Mouse (Mus musculus) CH12.LX (cell line): ENCODE measurements around the gene Cep350. TPM values are rescaled to one million over a fixed set of nuclear protein-coding genes. Genes with fewer than 3 reads are reported as not detected.

Experiments used
- DNase-seq: peaks from one replicate; pipeline ENCODE4 v3.0.0-alpha.2; 2013; ENCODE audit errors: extremely low read depth
- H3K27ac ChIP-seq: 2 replicates; pipeline ENCODE4 v1.5.1; 2012; ENCODE audit warnings: low read depth, mild to moderate bottlenecking, control low read depth, moderate library complexity; ENCODE audit not compliant: insufficient read depth
- H3K27me3 ChIP-seq: replicated peaks from 2 replicates; pipeline ENCODE3; 2012; ENCODE audit warnings: inconsistent platforms
- H3K36me3 ChIP-seq, 2 experiments: replicated peaks in 1 of 2; 2 replicates each; pipeline versions ENCODE3 to v1.6.1; 2012; ENCODE audit warnings: inconsistent platforms in 1 of 2, low read length in 1 of 2, mild to moderate bottlenecking in 1 of 2, mixed read lengths in 1 of 2, moderate library complexity in 1 of 2; ENCODE audit not compliant: control insufficient read depth in 1 of 2, insufficient read depth in 1 of 2
- H3K4me1 ChIP-seq, 2 experiments: 2 replicates each; pipeline ENCODE4 v1.6.1; 2012; ENCODE audit warnings: inconsistent platforms in 1 of 2, moderate library complexity in 1 of 2; ENCODE audit not compliant: insufficient read depth in 2 of 2, control insufficient read depth in 1 of 2
- H3K4me2 ChIP-seq: 2 replicates; pipeline ENCODE4 v1.6.1; 2012; ENCODE audit warnings: low read depth, mild to moderate bottlenecking, control low read depth; ENCODE audit not compliant: poor library complexity, insufficient read depth, severe bottlenecking
- H3K4me3 ChIP-seq, 3 experiments: fragments of 150-350 bp in 1 of 3; sonication (generic) in 1 of 3; replicated peaks in 1 of 3; 2 replicates each; pipeline versions ENCODE3 to v1.5.1; 2011 to 2012; ENCODE audit warnings: low read depth in 2 of 3, low read length in 2 of 3, mild to moderate bottlenecking in 2 of 3, moderate library complexity in 2 of 3, control low read depth in 1 of 3, improper control_type of control experiment in 1 of 3, inconsistent platforms in 1 of 3, mixed read lengths in 1 of 3; ENCODE audit not compliant: poor library complexity in 1 of 3
- H3K79me2 ChIP-seq: replicated peaks from 2 replicates; pipeline ENCODE4 v1.6.1; 2012; ENCODE audit warnings: mild to moderate bottlenecking, moderate library complexity; ENCODE audit not compliant: control insufficient read depth, poor library complexity, insufficient read depth, severe bottlenecking; ENCODE audit errors: extremely low read depth
- H3K9ac ChIP-seq: 2 replicates; pipeline ENCODE4 v1.6.1; 2012; ENCODE audit warnings: low read depth, mild to moderate bottlenecking, control low read depth, moderate library complexity; ENCODE audit not compliant: insufficient read depth
- H3K9me3 ChIP-seq: replicated peaks from 2 replicates; pipeline ENCODE3; 2012; ENCODE audit warnings: low read length, inconsistent platforms, mixed read lengths
- BHLHE40 ChIP-seq: IDR thresholded peaks from 2 replicates; pipeline ENCODE4 v1.6.1; 2011; ENCODE audit warnings: mild to moderate bottlenecking, low read depth, low read length, improper control_type of control experiment
- CHD1 ChIP-seq: IDR thresholded peaks from 2 replicates; pipeline ENCODE4 v1.6.1; 2012; ENCODE audit warnings: low read depth, low read length, improper control_type of control experiment, inconsistent platforms
- CHD2 ChIP-seq: IDR thresholded peaks from 2 replicates; pipeline ENCODE4 v1.6.1; 2011; ENCODE audit warnings: low read length, improper control_type of control experiment
- E2F4 ChIP-seq: IDR thresholded peaks from 2 replicates; pipeline ENCODE4 v1.6.1; 2011; ENCODE audit warnings: low read depth, low read length, improper control_type of control experiment; ENCODE audit not compliant: insufficient replicate concordance
- ETS1 ChIP-seq: conservative IDR thresholded peaks from 2 replicates; pipeline ENCODE4 v1.6.1; 2012; ENCODE audit warnings: low read depth, mild to moderate bottlenecking, inconsistent platforms, low read length, improper control_type of control experiment, moderate library complexity
- GABPA ChIP-seq: IDR thresholded peaks from 2 replicates; pipeline ENCODE4 v1.6.1; 2012; ENCODE audit warnings: low read depth, low read length, improper control_type of control experiment, inconsistent platforms; ENCODE audit not compliant: insufficient replicate concordance
- HCFC1 ChIP-seq: IDR thresholded peaks from 2 replicates; pipeline ENCODE4 v1.6.1; 2012; ENCODE audit warnings: low read depth, mild to moderate bottlenecking, inconsistent platforms, low read length, improper control_type of control experiment
- JUN ChIP-seq: IDR thresholded peaks from 2 replicates; pipeline ENCODE4 v1.6.1; 2011; ENCODE audit warnings: low read depth, mild to moderate bottlenecking, low read length, improper control_type of control experiment, moderate library complexity; ENCODE audit not compliant: insufficient read depth
- JUND ChIP-seq: conservative IDR thresholded peaks from 2 replicates; pipeline ENCODE4 v1.6.1; 2011; ENCODE audit warnings: low read depth, low read length, improper control_type of control experiment
- MAFK ChIP-seq: IDR thresholded peaks from 2 replicates; pipeline ENCODE4 v1.6.1; 2011; ENCODE audit warnings: low read length, improper control_type of control experiment; ENCODE audit not compliant: insufficient replicate concordance
- MAX ChIP-seq: IDR thresholded peaks from 2 replicates; pipeline ENCODE4 v1.6.1; 2011; ENCODE audit warnings: low read length, improper control_type of control experiment
- MAZ ChIP-seq: IDR thresholded peaks from 2 replicates; pipeline ENCODE4 v1.6.1; 2012; ENCODE audit warnings: low read depth, mild to moderate bottlenecking, inconsistent platforms, low read length, improper control_type of control experiment, moderate library complexity
- MEF2A ChIP-seq: IDR thresholded peaks from 2 replicates; pipeline ENCODE4 v1.6.1; 2014; ENCODE audit warnings: low read depth, mild to moderate bottlenecking, inconsistent platforms, low read length, improper control_type of control experiment, borderline replicate concordance
- MXI1 ChIP-seq: IDR thresholded peaks from 2 replicates; pipeline ENCODE4 v1.6.1; 2011; ENCODE audit warnings: mild to moderate bottlenecking, low read depth, low read length, improper control_type of control experiment
- MYC ChIP-seq: IDR thresholded peaks from 2 replicates; pipeline ENCODE4 v1.6.1; 2011; ENCODE audit warnings: low read depth, mild to moderate bottlenecking, improper control_type of control experiment, low read length
- NELFE ChIP-seq: IDR thresholded peaks from 2 replicates; pipeline ENCODE4 v1.6.1; 2011; ENCODE audit warnings: low read depth, low read length, improper control_type of control experiment
- NRF1 ChIP-seq: IDR thresholded peaks from 2 replicates; pipeline ENCODE4 v1.6.1; 2014; ENCODE audit warnings: low read depth, mild to moderate bottlenecking, inconsistent platforms, low read length, improper control_type of control experiment, moderate library complexity
- PAX5 ChIP-seq: IDR thresholded peaks from 2 replicates; pipeline ENCODE4 v1.6.1; 2012; ENCODE audit warnings: low read length, inconsistent platforms, mixed read lengths
- POLR2A ChIP-seq: IDR thresholded peaks from 2 replicates; pipeline ENCODE4 v1.6.1; 2011; ENCODE audit warnings: low read depth, mild to moderate bottlenecking, improper control_type of control experiment, low read length
- POLR2AphosphoS2 ChIP-seq: IDR thresholded peaks from 2 replicates; pipeline ENCODE4 v1.6.1; 2011; ENCODE audit warnings: low read depth, low read length, improper control_type of control experiment
- SIN3A ChIP-seq: IDR thresholded peaks from 2 replicates; pipeline ENCODE4 v1.6.1; 2012; ENCODE audit warnings: low read length, improper control_type of control experiment, inconsistent platforms
- SMC3 ChIP-seq: IDR thresholded peaks from 2 replicates; pipeline ENCODE4 v1.6.1; 2011; ENCODE audit warnings: low read depth, low read length, improper control_type of control experiment
- TBP ChIP-seq: conservative IDR thresholded peaks from 2 replicates; pipeline ENCODE4 v1.6.1; 2011; ENCODE audit warnings: low read depth, low read length, improper control_type of control experiment
- USF1 ChIP-seq: IDR thresholded peaks from 2 replicates; pipeline ENCODE4 v1.6.1; 2014; ENCODE audit warnings: low read depth, mild to moderate bottlenecking, inconsistent platforms, low read length, improper control_type of control experiment
- USF2 ChIP-seq: conservative IDR thresholded peaks from 2 replicates; pipeline ENCODE4 v1.6.1; 2011; ENCODE audit warnings: low read depth, low read length, improper control_type of control experiment
- ZC3H11A ChIP-seq: IDR thresholded peaks from 2 replicates; pipeline ENCODE4 v1.6.1; 2012; ENCODE audit warnings: low read depth, mild to moderate bottlenecking, inconsistent platforms, low read length, improper control_type of control experiment
- ZKSCAN1 ChIP-seq: IDR thresholded peaks from 2 replicates; pipeline ENCODE4 v1.6.1; 2012; ENCODE audit warnings: low read depth, inconsistent platforms, low read length, improper control_type of control experiment, borderline replicate concordance
- ZMIZ1 ChIP-seq: IDR thresholded peaks from 2 replicates; pipeline ENCODE4 v1.6.1; 2012; ENCODE audit warnings: low read depth, mild to moderate bottlenecking, inconsistent platforms, low read length, improper control_type of control experiment
- ZNF384 ChIP-seq: IDR thresholded peaks from 2 replicates; pipeline ENCODE4 v1.6.1; 2012; ENCODE audit warnings: low read depth, low read length, improper control_type of control experiment, inconsistent platforms
- dilution Hi-C: fragments of 300-500 bp; cut with MboI; formaldehyde crosslinking; loops from 2 replicates; pipeline ENCODE4 v1.14.3; 2020; ENCODE audit warnings: low sequenced_read_pairs; ENCODE audit not compliant: extremely low pct_unique_long_range_greater_than_20kb, extremely low pct_ligation_motif_present
- in situ Hi-C: fragments of 300-500 bp; cut with MboI; formaldehyde crosslinking; loops from 3 replicates; pipeline ENCODE4 v1.14.3; 2019; ENCODE audit warnings: low sequenced_read_pairs, low pct_ligation_motif_present, low pct_unique_long_range_greater_than_20kb, mixed read lengths
- polyA plus RNA-seq: library from polyadenylated mRNA; unstranded; fragments of >175 nt; gene quantifications from 2 replicates; pipeline ENCODE4 v1.2.1, GENCODE M21; 2012; ENCODE audit warnings: low read depth; ENCODE audit not compliant: insufficient read length
- total RNA-seq, 2 experiments: library from RNA; depleted of rRNA; stranded (reverse); fragments of 300-350 nt in 1 of 2; fragments of >200 nt in 1 of 2; gene quantifications; 2 replicates each; pipeline ENCODE4 v1.2.3; 2012 to 2014

Gene Cep350
- total and polyA plus RNA-seq, 3 experiments, result 3.5 to 8.3 (median 6.8) TPM

GRCm38 (mm10) chr1:156002366-156002765 lies 29.3 kb upstream of the Cep350 start:
- Histone ChIP-seq H3K4me1 (peaks cover 7 to 9% of the 10 kb centered on the region in 2 experiments), H3K27ac (no peak overlapping the region), H3K9me3 (no peaks in the 10 kb centered on the region), H3K9ac (no peak overlapping the region), H3K4me2 (peak overlapping the region; percentile 43), H3K79me2 (no peaks in the 10 kb centered on the region), H3K27me3 (no peaks in the 10 kb centered on the region), H3K36me3 (peaks cover 16 to 38% of the 10 kb centered on the region in 2 experiments)
- in situ Hi-C loops (no loop called here), dilution Hi-C loops (no loop called here)
- DNase-seq, result no peak
- TF ChIP-seq MEF2A (no peak), MYC (no peak), POLR2A (no peak), JUND (no peak), MAFK (0 out of 2 replicates have a peak, but pooled peaks have one; percentile 16), CHD2 (no peak), CHD1 (no peak), E2F4 (no peak), ZC3H11A (no peak), JUN (0 out of 2 replicates have a peak, but pooled peaks have one; percentile 5), HCFC1 (0 out of 2 replicates have a peak, but pooled peaks have one; percentile 13), ZNF384 (peak; percentile 20; the same call in 1 of the 2 replicates), MAX (peak; percentile 51; the same call in 1 of the 2 replicates), NELFE (no peak), ZKSCAN1 (no peak), BHLHE40 (peak; percentile 75), USF1 (peak; percentile 49), SIN3A (no peak), MXI1 (no peak), NRF1 (no peak), USF2 (peak; percentile 54), PAX5 (no peak)
- TF ChIP-seq, all 38 proteins: peak for 8
- no peak overlapping the region for H3K4me3 ChIP-seq

GRCm38 (mm10) chr1:155995612-155996011 lies 22.6 kb upstream of the Cep350 start:
- no peak for TF ChIP-seq PAX5
- no peak for TF ChIP-seq TBP
- TF ChIP-seq MEF2A, result no peak
- no peak for TF ChIP-seq USF2
- TF ChIP-seq MAZ, result no peak
- no peak for TF ChIP-seq POLR2AphosphoS2
- TF ChIP-seq ZNF384, result no peak
- no peak for TF ChIP-seq SMC3
- no peak for TF ChIP-seq JUND
- TF ChIP-seq POLR2A, result no peak
- no peak for TF ChIP-seq ZMIZ1
- no peak for TF ChIP-seq ZKSCAN1
- TF ChIP-seq JUN, result no peak
- TF ChIP-seq MYC, result no peak
- TF ChIP-seq GABPA, result no peak
- TF ChIP-seq MXI1, result no peak
- TF ChIP-seq E2F4, result no peak
- TF ChIP-seq CHD2, result no peak
- no peak for TF ChIP-seq SIN3A
- no peak for TF ChIP-seq ETS1
- H3K9ac ChIP-seq, result no peak overlapping the region
- dilution Hi-C loops, result no loop called here
- H3K4me1 ChIP-seq, result peaks cover 3 to 12% of the 10 kb centered on the region in 2 experiments; a peak in 2 of 4 replicates
- H3K9me3 ChIP-seq, result no peaks in the 10 kb centered on the region
- H3K4me2 ChIP-seq, result no peak overlapping the region
- no peaks in the 10 kb centered on the region for H3K36me3 ChIP-seq
- no peak overlapping the region for H3K27ac ChIP-seq
- in situ Hi-C loops, result no loop called here
- H3K79me2 ChIP-seq, result no peaks in the 10 kb centered on the region
- no peaks in the 10 kb centered on the region for H3K27me3 ChIP-seq
- H3K4me3 ChIP-seq, result no peak overlapping the region
- no peak for DNase-seq
